Mouse (Mus musculus): Measurements from ENCODE around the gene Dynlt1b. TPM values are rescaled to one million over a fixed set of nuclear protein-coding genes. Genes with fewer than 3 reads are reported as not detected.
"Not testable (repeated sequence)": the region's sequence is repeated elsewhere in the genome, so short reads cannot be mapped to it uniquely, and the experiment has no call there.

Gene Dynlt1b
- polyA plus RNA-seq, 1 experiment, result 2.6 TPM

GRCm38 (mm10) chr17:6465735-6466134, 35.8 kb downstream of the Dynlt1b start:
- H3K27me3 ChIP-seq (ENCODE audit: control insufficient read depth); H3K4me1 ChIP-seq (ENCODE audit: control insufficient read depth); H3K9me3 ChIP-seq (ENCODE audit: control insufficient read depth, low read length); H3K36me3 ChIP-seq (ENCODE audit: control insufficient read depth); H3K4me3 ChIP-seq (replicated peaks): not testable (repeated sequence)

- H3K9me3 ChIP-seq (ENCODE audit: control insufficient read depth, low read length); H3K4me3 ChIP-seq (replicated peaks); H3K4me1 ChIP-seq (ENCODE audit: control insufficient read depth); H3K27me3 ChIP-seq (ENCODE audit: control insufficient read depth); H3K36me3 ChIP-seq (ENCODE audit: control insufficient read depth): not testable (repeated sequence)
Measured at GRCm38 (mm10) chr17:6467638-6468461, 37.9 kb downstream of the Dynlt1b start.

GRCm38 (mm10) chr17:6470031-6470430, 40.1 kb downstream of the Dynlt1b start:
- H3K27me3 ChIP-seq (ENCODE audit: control insufficient read depth); H3K9me3 ChIP-seq (ENCODE audit: control insufficient read depth, low read length); H3K4me1 ChIP-seq (ENCODE audit: control insufficient read depth); H3K36me3 ChIP-seq (ENCODE audit: control insufficient read depth); H3K4me3 ChIP-seq (replicated peaks): not testable (repeated sequence)

GRCm38 (mm10) chr17:6470671-6471070, 40.8 kb downstream of the Dynlt1b start:
- not testable (repeated sequence) for H3K27me3 ChIP-seq (ENCODE audit: control insufficient read depth); H3K4me3 ChIP-seq (replicated peaks); H3K36me3 ChIP-seq (ENCODE audit: control insufficient read depth); H3K9me3 ChIP-seq (ENCODE audit: control insufficient read depth, low read length); H3K4me1 ChIP-seq (ENCODE audit: control insufficient read depth)

GRCm38 (mm10) chr17:6475270-6475669, 45.4 kb downstream of the Dynlt1b start:
- not testable (repeated sequence) for H3K36me3 ChIP-seq (ENCODE audit: control insufficient read depth); H3K27me3 ChIP-seq (ENCODE audit: control insufficient read depth); H3K4me3 ChIP-seq (replicated peaks); H3K9me3 ChIP-seq (ENCODE audit: control insufficient read depth, low read length); H3K4me1 ChIP-seq (ENCODE audit: control insufficient read depth)

- H3K36me3 ChIP-seq (ENCODE audit: control insufficient read depth); H3K27me3 ChIP-seq (ENCODE audit: control insufficient read depth); H3K4me3 ChIP-seq (replicated peaks); H3K4me1 ChIP-seq (ENCODE audit: control insufficient read depth); H3K9me3 ChIP-seq (ENCODE audit: control insufficient read depth, low read length): not testable (repeated sequence)
Measured at GRCm38 (mm10) chr17:6475913-6476312, 46.0 kb downstream of the Dynlt1b start.

- peak overlapping the region; percentile 43 for H3K4me3 ChIP-seq (replicated peaks)
- H3K4me1 ChIP-seq (ENCODE audit: control insufficient read depth), result not testable (repeated sequence)
Measured at GRCm38 (mm10) chr17:6476495-6476947, 46.6 kb downstream of the Dynlt1b start.

GRCm38 (mm10) chr17:6477026-6477425, 47.1 kb downstream of the Dynlt1b start:
- not testable (repeated sequence) for H3K36me3 ChIP-seq (ENCODE audit: control insufficient read depth); H3K4me1 ChIP-seq (ENCODE audit: control insufficient read depth); H3K27me3 ChIP-seq (ENCODE audit: control insufficient read depth); H3K9me3 ChIP-seq (ENCODE audit: control insufficient read depth, low read length)
- H3K4me3 ChIP-seq (replicated peaks), result peak overlapping the region; percentile 43

More at GRCm38 (mm10) chr17:6476495-6476947, 46.6 kb downstream of the Dynlt1b start:
- H3K27me3 ChIP-seq (ENCODE audit: control insufficient read depth); H3K36me3 ChIP-seq (ENCODE audit: control insufficient read depth); H3K9me3 ChIP-seq (ENCODE audit: control insufficient read depth, low read length): not testable (repeated sequence)

- not testable (repeated sequence) for H3K9me3 ChIP-seq (ENCODE audit: control insufficient read depth, low read length); H3K4me3 ChIP-seq (replicated peaks); H3K27me3 ChIP-seq (ENCODE audit: control insufficient read depth); H3K4me1 ChIP-seq (ENCODE audit: control insufficient read depth); H3K36me3 ChIP-seq (ENCODE audit: control insufficient read depth)
Measured at GRCm38 (mm10) chr17:6480855-6481589, 51.1 kb downstream of the Dynlt1b start.

- H3K4me1 ChIP-seq (ENCODE audit: control insufficient read depth); H3K36me3 ChIP-seq (ENCODE audit: control insufficient read depth); H3K27me3 ChIP-seq (ENCODE audit: control insufficient read depth); H3K4me3 ChIP-seq (replicated peaks); H3K9me3 ChIP-seq (ENCODE audit: control insufficient read depth, low read length): not testable (repeated sequence)
Measured at GRCm38 (mm10) chr17:6481590-6481963, 51.7 kb downstream of the Dynlt1b start.

GRCm38 (mm10) chr17:6482248-6482647, 52.3 kb downstream of the Dynlt1b start:
- not testable (repeated sequence) for H3K4me3 ChIP-seq (replicated peaks); H3K4me1 ChIP-seq (ENCODE audit: control insufficient read depth); H3K27me3 ChIP-seq (ENCODE audit: control insufficient read depth); H3K36me3 ChIP-seq (ENCODE audit: control insufficient read depth); H3K9me3 ChIP-seq (ENCODE audit: control insufficient read depth, low read length)

Other genes with a start within 250 kb of the Dynlt1b start
- 0.01 TPM in 1 of 2 replicates, not detected in the other for gene Tmem181a, start 173.3 kb upstream of the Dynlt1b start, polyA plus RNA-seq (2012)
- gene Dynlt1a, start 112.6 kb upstream of the Dynlt1b start, polyA plus RNA-seq (2012), result 0.07 and 0.13 TPM in 2 replicates
- gene Dynlt1c, start 171.6 kb downstream of the Dynlt1b start, polyA plus RNA-seq (2012), result 0.16 and 0.19 TPM in 2 replicates
- 0.26 and 0.52 TPM in 2 replicates for gene Dynlt1f, start 225.8 kb downstream of the Dynlt1b start, polyA plus RNA-seq (2012)
- gene Sytl3, start 229.0 kb downstream of the Dynlt1b start, polyA plus RNA-seq (2012), result 0.07 TPM in 1 of 2 replicates, not detected in the other